Mouse (Mus musculus): ENCODE results near the gene Tmigd3. TPM values are rescaled to one million over a fixed set of nuclear protein-coding genes. Genes with fewer than 3 reads are reported as not detected.

The Tmigd3 gene
- polyA plus RNA-seq, 1 experiment, result 0.94 TPM

DNA sequence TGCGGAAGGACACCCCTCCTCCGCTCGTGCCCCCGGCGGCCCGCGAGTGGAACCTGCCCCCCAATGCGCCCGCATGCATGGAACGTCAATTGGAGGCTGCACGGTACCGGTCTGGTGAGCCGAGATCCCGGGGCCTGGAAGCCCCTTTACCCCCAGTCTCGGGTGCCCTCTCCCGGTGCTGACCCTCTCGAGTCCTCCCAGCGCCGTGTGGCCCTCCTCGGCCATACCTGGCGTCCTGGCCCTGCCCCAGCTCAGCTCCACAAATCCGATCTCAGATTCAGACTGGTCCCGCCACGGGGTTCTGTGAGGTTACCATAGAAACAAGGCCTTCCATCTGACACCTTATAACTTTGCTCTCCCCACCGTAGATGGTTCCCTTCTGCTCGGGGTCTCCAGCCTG lies 88.9 kb downstream of the Tmigd3 start:
- TF ChIP-seq CTCF (IDR thresholded peaks at IDR 0.05; ENCODE audit: extremely low read depth, insufficient read length, insufficient replicate concordance, low read depth, low read length), result 0 out of 2 replicates have a peak, but pooled peaks have one; percentile 3
- TF ChIP-seq POLR2A (IDR thresholded peaks at IDR 0.05; ENCODE audit: low read depth, low read length), result no peak
- peaks cover 7% of the 10 kb centered on the region; the same call in 1 of the 2 replicates for H3K4me1 ChIP-seq (ENCODE audit: control insufficient read depth, insufficient read depth, insufficient read length, low read length)
- H3K27ac ChIP-seq (ENCODE audit: insufficient read depth, low read depth, low read length), result no peak overlapping the region
- H3K36me3 ChIP-seq (ENCODE audit: control insufficient read depth, insufficient read depth, low read length), result peaks cover 17% of the 10 kb centered on the region
- no peaks in the 10 kb centered on the region for H3K27me3 ChIP-seq (ENCODE audit: control insufficient read depth, insufficient read depth, low read length)
- under 1% methylated on average over 26 of the region's 26 CpGs for WGBS
- peak overlapping the region; percentile 89 for H3K4me3 ChIP-seq (ENCODE audit: low read depth, low read length)

- TF ChIP-seq CTCF (IDR thresholded peaks at IDR 0.05; ENCODE audit: extremely low read depth, insufficient read length, insufficient replicate concordance, low read depth, low read length), result no peak
- no peak for TF ChIP-seq POLR2A (IDR thresholded peaks at IDR 0.05; ENCODE audit: low read depth, low read length)
- no peaks in the 10 kb centered on the region for H3K27me3 ChIP-seq (ENCODE audit: control insufficient read depth, insufficient read depth, low read length)
- H3K4me3 ChIP-seq (ENCODE audit: low read depth, low read length), result peak within 1 kb of the TSS; percentile 89
- H3K27ac ChIP-seq (ENCODE audit: insufficient read depth, low read depth, low read length), result peak within 1 kb of the TSS; percentile 95
- peaks cover 17% of the 10 kb centered on the region for H3K36me3 ChIP-seq (ENCODE audit: control insufficient read depth, insufficient read depth, low read length)
- 4% methylated on average over 6 of the region's 6 CpGs for WGBS
- H3K4me1 ChIP-seq (ENCODE audit: control insufficient read depth, insufficient read depth, insufficient read length, low read length), result peaks cover 7% of the 10 kb centered on the region; the same call in 1 of the 2 replicates
These were observed 89.3 kb downstream of the Tmigd3 start, which contains the start of gene Atp5f1 for GRCm38 (mm10) chr3:105959999-105960398. TSS of gene Atp5f1 (minus strand) at chr3:105960099.

DNA sequence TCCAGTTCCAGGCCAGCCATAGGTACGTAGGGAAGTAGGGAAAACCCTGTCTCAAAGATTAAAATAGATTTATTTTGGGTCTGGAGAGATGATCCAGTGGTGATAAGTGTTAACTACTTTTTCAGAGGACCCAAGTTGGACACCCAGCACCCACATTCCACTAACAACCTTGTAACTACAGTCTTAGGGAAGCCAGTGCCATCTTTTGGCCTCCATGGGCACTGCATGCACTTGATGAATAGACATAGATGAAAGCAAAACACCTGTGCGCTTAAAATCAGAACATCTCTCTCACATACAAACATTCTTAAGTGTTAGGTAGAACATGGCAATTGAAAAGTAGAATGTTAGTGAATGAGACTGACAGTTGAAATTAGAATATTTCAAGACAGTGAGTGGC lies 90.0 kb downstream of the Tmigd3 start:
- Histone ChIP-seq H3K36me3 (ENCODE audit: control insufficient read depth, insufficient read depth, low read length) (peaks cover 24% of the 10 kb centered on the region), H3K4me1 (ENCODE audit: control insufficient read depth, insufficient read depth, insufficient read length, low read length) (peaks cover 7% of the 10 kb centered on the region; the same call in 1 of the 2 replicates), H3K27ac (ENCODE audit: insufficient read depth, low read depth, low read length) (no peak overlapping the region), H3K4me3 (ENCODE audit: low read depth, low read length) (no peak overlapping the region), H3K27me3 (ENCODE audit: control insufficient read depth, insufficient read depth, low read length) (no peaks in the 10 kb centered on the region)
- TF ChIP-seq POLR2A (IDR thresholded peaks at IDR 0.05; ENCODE audit: low read depth, low read length), result no peak
- TF ChIP-seq CTCF (IDR thresholded peaks at IDR 0.05; ENCODE audit: extremely low read depth, insufficient read length, insufficient replicate concordance, low read depth, low read length), result no peak
- 90% methylated on average over 2 of the region's 2 CpGs for WGBS

DNA sequence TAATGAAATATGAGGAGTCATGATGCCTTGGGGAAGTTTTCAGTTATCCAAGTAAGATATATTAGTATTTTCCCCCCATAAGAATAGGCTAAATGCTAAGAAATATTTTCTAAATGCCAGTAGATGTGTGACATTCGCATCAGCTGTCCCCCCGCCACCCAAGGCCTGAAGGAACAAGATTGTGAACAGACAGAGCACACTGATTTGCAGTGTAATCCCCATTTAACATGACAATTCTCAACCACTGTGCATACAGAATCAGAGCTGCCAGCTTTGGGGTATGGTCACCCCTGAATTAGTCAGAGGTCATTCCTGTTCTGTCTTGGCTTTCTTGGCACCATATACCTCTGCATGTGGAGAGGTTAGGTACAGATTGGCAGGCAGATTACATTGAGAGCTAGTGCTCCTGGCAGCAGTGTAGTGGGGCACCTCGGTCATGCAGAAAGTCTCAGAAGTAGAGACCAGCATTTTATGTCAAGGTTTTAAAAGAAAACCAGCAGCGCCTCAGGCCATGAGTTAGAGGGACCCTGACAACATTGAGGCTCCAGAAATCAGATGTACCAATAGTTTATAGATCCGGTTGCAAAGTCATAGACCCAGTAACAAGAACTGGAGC lies 101.2 kb downstream of the Tmigd3 start:
- H3K27me3 ChIP-seq (ENCODE audit: control insufficient read depth, insufficient read depth, low read length), result no peaks in the 10 kb centered on the region
- peaks cover 17% of the 10 kb centered on the region for H3K36me3 ChIP-seq (ENCODE audit: control insufficient read depth, insufficient read depth, low read length)
- H3K4me1 ChIP-seq (ENCODE audit: control insufficient read depth, insufficient read depth, insufficient read length, low read length), result no peaks in the 10 kb centered on the region
- no peak overlapping the region for H3K4me3 ChIP-seq (ENCODE audit: low read depth, low read length)
- TF ChIP-seq POLR2A (IDR thresholded peaks at IDR 0.05; ENCODE audit: low read depth, low read length) (no peak), CTCF (IDR thresholded peaks at IDR 0.05; ENCODE audit: extremely low read depth, insufficient read length, insufficient replicate concordance, low read depth, low read length) (no peak)
- H3K27ac ChIP-seq (ENCODE audit: insufficient read depth, low read depth, low read length), result no peak overlapping the region
- WGBS, result 85% methylated on average over 5 of the region's 5 CpGs

- WGBS, result 58% methylated on average over 3 of the region's 3 CpGs
These were observed 102.7 kb downstream of the Tmigd3 start, which contains the start of gene Ovgp1 for GRCm38 (mm10) chr3:105973411-105973810. TSS of gene Ovgp1 (plus strand) at chr3:105973711.

More at GRCm38 (mm10) chr3:105973411-105973810, 102.7 kb downstream of the Tmigd3 start, which contains the start of gene Ovgp1:
- Histone ChIP-seq H3K27me3 (ENCODE audit: control insufficient read depth, insufficient read depth, low read length) (no peaks in the 10 kb centered on the region), H3K4me3 (ENCODE audit: low read depth, low read length) (no peak within 1 kb of the TSS), H3K27ac (ENCODE audit: insufficient read depth, low read depth, low read length) (no peak within 1 kb of the TSS), H3K4me1 (ENCODE audit: control insufficient read depth, insufficient read depth, insufficient read length, low read length) (no peaks in the 10 kb centered on the region), H3K36me3 (ENCODE audit: control insufficient read depth, insufficient read depth, low read length) (peaks cover 9% of the 10 kb centered on the region)
- TF ChIP-seq CTCF (IDR thresholded peaks at IDR 0.05; ENCODE audit: extremely low read depth, insufficient read length, insufficient replicate concordance, low read depth, low read length) (no peak), POLR2A (IDR thresholded peaks at IDR 0.05; ENCODE audit: low read depth, low read length) (no peak)

Other genes with a start within 250 kb of the Tmigd3 start
- gene Ddx20, start 183.3 kb upstream of the Tmigd3 start, polyA plus RNA-seq (2012; rRNA removed), result 13.4 and 15.8 TPM in 2 replicates
- gene Inka2, start 166.3 kb upstream of the Tmigd3 start, polyA plus RNA-seq (2012; rRNA removed), result 0.80 and 0.91 TPM in 2 replicates
- 0.25 and 0.89 TPM in 2 replicates for gene Rap1a, start 69.6 kb upstream of the Tmigd3 start, polyA plus RNA-seq (2012; rRNA removed)
- gene Adora3, start within 50 bp of the Tmigd3 start, polyA plus RNA-seq (2012; rRNA removed), result 0.39 and 0.41 TPM in 2 replicates
- 0.81 and 1.8 TPM in 2 replicates for gene I830077J02Rik, start 61.8 kb downstream of the Tmigd3 start, polyA plus RNA-seq (2012; rRNA removed)
- 9.5 and 9.6 TPM in 2 replicates for gene Wdr77, start 88.5 kb downstream of the Tmigd3 start, polyA plus RNA-seq (2012; rRNA removed)
- gene Atp5f1, start 89.2 kb downstream of the Tmigd3 start, polyA plus RNA-seq (2012; rRNA removed), result 72.1 and 125 TPM in 2 replicates
- gene Ovgp1, start 102.8 kb downstream of the Tmigd3 start, polyA plus RNA-seq (2012; rRNA removed), result 0.17 and 0.24 TPM in 2 replicates
- not detected in 2 replicates for gene Pifo, start 143.7 kb downstream of the Tmigd3 start, polyA plus RNA-seq (2012; rRNA removed)
- gene Chil5, start 161.9 kb downstream of the Tmigd3 start, polyA plus RNA-seq (2012; rRNA removed), result not detected in 2 replicates
- gene Chia1, start 242.3 kb downstream of the Tmigd3 start, polyA plus RNA-seq (2012; rRNA removed), result 0.09 TPM in 1 of 2 replicates, not detected in the other